Mouse (Mus musculus) myocyte (in vitro differentiated cells): ENCODE measurements around the gene Bcr.

Experiments used
- CEBPB ChIP-seq: IDR thresholded peaks from 2 replicates; pipeline ENCODE4 v1.6.1; 2011; ENCODE audit warnings: mild to moderate bottlenecking, moderate library complexity; ENCODE audit not compliant: poor library complexity, insufficient read depth, severe bottlenecking
- E2F4 ChIP-seq: IDR thresholded peaks from one replicate; pipeline ENCODE4 v1.6.1; 2011; ENCODE audit warnings: mild to moderate bottlenecking, control low read depth, moderate library complexity; ENCODE audit not compliant: insufficient read depth
- MAX ChIP-seq: IDR thresholded peaks from one replicate; pipeline ENCODE4 v1.6.1; 2011; ENCODE audit warnings: low read depth, mild to moderate bottlenecking, control low read depth
- POLR2A ChIP-seq: IDR thresholded peaks from one replicate; pipeline ENCODE4 v1.6.1; 2011; ENCODE audit warnings: low read depth, mild to moderate bottlenecking, control low read depth, moderate library complexity; ENCODE audit not compliant: insufficient read length
- POLR2AphosphoS2 ChIP-seq: IDR thresholded peaks from one replicate; pipeline ENCODE4 v1.6.1; 2011; ENCODE audit warnings: low read depth, control low read depth; ENCODE audit not compliant: insufficient read length
- SRF ChIP-seq: IDR thresholded peaks from one replicate; pipeline ENCODE4 v1.6.1; 2011; ENCODE audit warnings: low read depth; ENCODE audit not compliant: control insufficient read depth, insufficient read length
- TCF12 ChIP-seq: IDR thresholded peaks from one replicate; pipeline ENCODE4 v1.6.1; 2011; ENCODE audit warnings: mild to moderate bottlenecking, control low read depth; ENCODE audit not compliant: poor library complexity, insufficient read depth, severe bottlenecking
- USF1 ChIP-seq: IDR thresholded peaks from one replicate; pipeline ENCODE4 v1.6.1; 2011; ENCODE audit warnings: low read depth, mild to moderate bottlenecking, control low read depth, moderate library complexity

DNA sequence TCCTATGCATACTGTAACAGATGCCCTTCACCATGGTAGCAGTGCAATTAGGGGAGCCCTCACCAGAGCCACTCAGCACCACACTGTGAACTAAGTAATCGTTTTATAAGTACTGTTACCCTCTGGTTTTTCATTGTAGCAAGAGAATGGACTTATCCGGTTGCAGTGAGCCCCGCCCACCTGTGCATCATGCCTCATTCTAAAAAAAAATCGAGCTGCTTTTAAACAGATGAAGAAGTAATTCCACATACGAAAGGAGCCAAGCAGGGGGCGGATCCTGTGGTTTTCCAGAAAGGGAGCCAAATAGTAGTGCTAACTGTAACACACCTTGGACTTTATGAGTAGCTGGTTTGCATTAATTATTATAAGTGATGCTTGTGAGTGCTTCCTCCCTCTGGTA lies 58.1 kb downstream of the Bcr start:
- TF ChIP-seq POLR2A (no peak), MAX (no peak), TCF12 (no peak), POLR2AphosphoS2 (no peak), CEBPB (no peak), E2F4 (no peak), SRF (no peak), USF1 (no peak)
